Mouse (Mus musculus): ENCODE measurements around the gene Exoc6.
"Not testable (repeated sequence)": the region's sequence is repeated elsewhere in the genome, so short reads cannot be mapped to it uniquely, and the experiment has no call there.

Gene Exoc6

DNA sequence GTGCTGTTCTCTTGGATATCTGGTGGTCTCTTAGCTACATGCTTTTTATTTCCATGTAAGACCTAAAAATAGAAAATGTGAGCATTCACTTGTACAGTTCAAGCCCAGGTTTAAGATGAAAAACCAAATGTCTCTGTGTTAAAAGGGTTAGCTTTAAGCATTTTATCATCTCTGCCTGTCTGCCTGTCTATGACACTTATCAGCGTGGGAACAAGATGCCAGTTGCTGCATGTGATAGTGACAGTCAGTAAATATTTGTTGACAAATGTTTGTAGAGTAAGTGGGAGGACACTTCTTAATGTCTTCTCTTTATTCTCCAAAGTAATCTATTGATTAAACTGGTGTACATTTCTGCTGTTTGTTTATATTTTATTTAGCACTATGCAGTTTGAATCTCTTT is 12.5 kb upstream of the Exoc6 start:
- in situ Hi-C loops (cut with MboI) = no loop called here

DNA sequence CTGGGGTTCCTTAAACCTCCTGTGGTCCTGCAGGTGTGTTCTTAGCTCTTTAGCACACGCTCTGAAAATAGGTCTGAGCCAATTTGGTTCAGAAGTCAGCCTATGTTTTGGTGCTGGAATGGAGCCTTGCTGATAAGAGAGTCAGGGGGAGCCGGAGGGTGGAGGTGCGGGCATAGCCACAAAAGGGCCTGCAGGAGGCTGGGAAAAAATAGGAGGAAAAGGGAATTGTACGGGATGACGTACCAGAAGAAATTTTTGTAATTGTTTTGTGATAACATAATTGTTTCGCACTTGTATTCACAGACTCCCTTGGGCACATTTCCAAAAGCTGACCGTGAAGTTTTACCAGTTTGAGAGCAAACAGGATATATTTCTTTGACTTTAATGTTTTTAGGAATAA is 10.0 kb upstream of the Exoc6 start:
- in situ Hi-C loops (cut with MboI) = no loop called here

DNA sequence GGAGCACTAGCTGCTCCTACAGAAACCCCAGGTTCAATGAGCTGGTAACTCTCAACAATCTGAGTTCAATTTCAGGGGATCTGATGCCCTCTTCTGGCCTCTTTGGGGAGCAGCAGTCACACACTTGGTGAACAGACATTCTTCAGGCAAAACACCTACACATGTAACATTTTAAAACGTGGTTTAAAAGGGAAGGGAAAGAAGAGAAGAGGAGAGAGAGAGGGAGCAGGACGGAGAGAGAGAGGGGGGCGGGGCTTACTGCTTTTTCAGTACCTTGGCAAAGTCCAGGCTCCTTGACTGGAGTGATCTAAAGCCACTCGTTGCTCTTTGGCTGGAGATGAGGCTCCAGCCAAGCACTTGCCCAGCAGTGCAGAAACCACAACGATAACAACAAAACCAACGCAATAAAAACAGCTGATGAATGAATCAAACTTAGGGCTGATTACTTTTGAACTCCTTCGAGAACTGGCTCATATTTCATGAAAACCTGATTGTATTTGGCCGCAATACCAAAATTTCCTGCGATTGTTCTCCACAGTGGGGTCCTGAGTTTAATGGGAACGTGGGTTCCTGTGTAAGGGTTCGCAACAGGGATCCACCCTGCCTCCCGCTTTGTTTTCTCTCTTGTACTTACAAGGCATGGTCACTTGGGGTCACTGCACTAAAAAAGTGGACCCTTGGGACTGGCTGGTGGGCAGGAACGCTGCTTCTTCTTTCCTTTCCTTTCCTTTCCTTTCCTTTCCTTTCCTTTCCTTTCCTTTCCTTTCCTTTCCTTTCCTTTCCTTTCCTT is 6.5 kb upstream of the Exoc6 start:
- in situ Hi-C loops (cut with MboI) = no loop called here

DNA sequence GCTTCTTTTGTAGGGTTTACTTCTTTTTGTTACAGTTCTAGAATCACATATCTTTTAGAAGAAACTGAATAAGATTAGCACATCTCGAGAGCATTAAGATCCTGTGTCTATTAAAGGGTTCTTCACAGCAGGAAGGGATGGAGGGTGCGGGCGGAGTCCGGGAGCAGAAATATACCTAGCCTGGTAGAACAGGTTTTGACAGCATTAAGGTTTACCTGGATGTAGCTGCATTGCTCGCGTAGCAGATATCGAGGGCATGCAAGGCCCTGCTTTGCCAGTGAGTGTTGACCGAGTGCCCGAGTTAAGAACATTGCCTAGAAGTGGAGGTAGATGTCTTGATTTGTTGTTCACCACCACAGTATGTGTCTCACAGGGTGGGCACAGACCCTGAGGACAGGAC is 5.7 kb upstream of the Exoc6 start:
- in situ Hi-C loops (cut with MboI) = no loop called here

DNA sequence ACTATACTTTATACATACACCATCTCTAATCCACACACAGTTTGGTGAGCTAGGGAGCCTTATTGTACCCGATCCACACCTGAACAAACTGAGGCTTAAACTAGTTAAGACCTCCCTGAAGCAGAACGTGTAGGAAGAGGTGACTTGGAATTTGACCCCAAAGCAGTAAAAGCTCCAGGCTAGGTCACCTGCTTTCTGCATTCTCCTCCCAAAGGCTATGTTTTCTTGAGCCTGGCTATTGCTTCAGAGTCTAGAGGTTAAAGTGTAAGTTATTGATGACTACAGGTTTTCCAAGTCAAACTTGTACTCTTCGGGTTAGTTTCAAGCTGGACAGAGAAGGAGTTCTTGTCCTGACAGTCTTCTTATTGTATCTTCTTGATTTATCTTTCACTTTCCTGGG is 5.0 kb upstream of the Exoc6 start:
- in situ Hi-C loops (cut with MboI) = no loop called here

DNA sequence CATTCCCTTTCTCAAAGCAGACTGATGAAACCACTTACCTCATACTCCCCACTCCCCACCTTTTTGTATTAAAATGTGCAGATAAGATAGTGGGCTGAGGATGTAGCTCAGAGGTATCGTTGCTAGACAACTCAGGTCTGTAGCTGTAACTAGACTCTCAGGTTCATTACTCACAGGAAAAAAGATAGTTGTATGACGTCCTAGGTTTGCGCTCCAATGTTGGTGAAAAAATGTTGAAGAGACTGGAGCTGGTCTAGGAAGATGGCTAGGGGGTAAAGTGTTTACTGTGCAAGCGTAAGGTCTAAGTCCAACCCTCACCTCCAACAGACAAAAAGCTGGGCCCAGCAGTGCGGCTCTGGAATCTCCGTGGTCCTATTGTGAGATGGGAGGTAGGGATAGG is 4.5 kb upstream of the Exoc6 start:
- in situ Hi-C loops (cut with MboI) = no loop called here

DNA sequence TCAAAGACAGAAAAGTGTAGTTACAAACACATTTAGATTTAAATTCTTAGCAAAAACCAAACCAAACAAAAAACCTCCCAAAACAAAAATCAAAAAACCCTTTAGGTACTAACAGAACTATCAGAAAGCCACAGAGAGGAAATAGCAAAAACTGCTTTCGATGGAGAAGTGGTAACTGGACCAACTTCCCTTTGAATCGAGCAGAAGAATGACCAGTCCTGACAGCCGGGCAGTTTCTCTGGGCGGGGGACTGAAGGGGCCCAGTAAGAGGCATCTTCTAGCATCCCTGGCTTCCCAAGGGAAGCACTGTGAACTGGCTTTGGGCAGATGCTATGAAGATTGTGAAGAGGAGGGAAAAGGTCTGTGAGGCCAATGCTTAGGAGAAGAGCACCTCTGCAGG is 3.4 kb upstream of the Exoc6 start:
- in situ Hi-C loops (cut with MboI) = no loop called here

DNA sequence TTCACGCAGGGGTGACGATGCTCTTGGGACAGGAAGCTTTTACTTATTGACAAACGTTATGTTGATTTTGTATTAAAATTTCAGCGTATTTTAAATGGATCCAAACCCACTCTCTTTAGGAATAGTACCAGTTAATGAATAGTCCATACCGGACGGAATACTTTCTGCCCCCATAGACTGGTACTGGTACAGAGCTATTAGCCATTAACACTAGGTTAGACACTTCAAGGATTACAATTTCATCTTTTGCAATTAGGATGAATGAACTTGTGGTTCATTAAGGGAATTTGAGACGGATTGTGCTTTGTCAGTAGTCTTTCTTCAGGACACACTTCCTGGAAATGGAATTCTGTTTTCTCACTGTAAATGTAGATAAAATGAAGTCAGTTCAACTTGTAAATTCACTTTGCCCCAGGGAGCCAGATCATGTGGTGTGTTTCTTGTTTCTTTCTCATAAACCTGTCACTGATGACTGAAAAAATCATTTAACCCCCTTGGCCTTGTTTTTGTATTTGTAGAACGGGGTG is 885 bp downstream of the Exoc6 start:
- in situ Hi-C loops (cut with MboI) = no loop called here

DNA sequence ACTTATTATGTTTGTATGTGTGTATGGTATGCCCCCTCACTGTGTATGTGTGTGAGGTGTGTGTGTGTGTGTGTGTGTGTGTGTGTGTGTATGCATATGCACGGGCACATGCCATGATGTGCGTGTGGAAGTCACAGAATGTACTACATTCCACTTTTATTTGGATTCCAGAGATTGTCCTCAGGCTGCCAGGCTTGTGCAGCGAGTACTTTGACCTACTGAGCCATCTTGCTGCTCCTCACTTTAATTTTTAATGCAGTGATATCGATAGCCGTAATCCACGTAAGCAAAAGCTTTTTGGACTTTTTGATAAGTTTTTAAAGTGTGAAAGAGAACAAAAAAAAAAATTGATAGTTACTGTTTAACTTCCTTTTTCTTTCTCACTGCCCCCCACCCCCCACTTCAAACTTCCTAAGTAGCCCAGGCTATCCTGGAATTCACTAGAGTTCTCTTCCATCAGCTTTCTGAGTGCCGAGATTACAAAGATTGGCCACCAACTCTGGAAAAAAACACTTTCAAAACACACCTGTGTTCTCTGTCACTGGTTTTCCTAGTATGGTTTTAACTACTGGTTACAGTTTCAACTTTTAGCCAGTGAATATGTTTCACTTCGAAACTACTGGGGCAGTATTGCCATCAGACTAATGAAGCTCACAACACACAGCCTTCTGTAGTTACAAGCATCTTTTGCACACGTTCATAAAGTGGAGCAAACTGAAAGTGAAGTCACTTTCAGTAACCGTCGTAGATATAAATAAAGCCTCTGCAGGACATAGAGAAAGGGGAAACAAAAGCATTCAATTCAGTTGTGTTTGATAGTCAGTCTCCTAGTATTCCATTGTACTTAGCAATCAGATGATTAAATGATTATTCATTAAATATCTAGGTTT is 3.4 kb downstream of the Exoc6 start:
- in situ Hi-C loops (cut with MboI) = no loop called here

DNA sequence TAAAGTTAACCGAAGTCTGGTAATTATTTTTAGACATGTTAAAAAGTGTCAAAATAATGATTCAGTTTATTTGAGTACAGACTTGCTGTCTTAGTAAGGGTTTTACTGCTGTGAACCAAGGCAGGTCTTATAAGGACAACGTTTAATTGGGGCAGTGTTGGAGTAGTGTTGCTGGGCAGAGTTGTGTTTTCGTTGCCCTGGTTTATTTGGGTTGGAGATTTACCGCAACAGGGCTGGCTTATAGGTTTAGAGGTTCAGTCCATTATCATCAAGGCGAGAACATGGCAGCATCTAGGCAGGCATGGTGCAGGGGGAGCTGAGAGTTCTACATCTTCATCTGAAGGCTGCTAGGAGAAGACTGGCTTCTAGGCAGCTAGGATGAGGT is 4.0 kb downstream of the Exoc6 start:
- in situ Hi-C loops (cut with MboI) = not testable (repeated sequence)

DNA sequence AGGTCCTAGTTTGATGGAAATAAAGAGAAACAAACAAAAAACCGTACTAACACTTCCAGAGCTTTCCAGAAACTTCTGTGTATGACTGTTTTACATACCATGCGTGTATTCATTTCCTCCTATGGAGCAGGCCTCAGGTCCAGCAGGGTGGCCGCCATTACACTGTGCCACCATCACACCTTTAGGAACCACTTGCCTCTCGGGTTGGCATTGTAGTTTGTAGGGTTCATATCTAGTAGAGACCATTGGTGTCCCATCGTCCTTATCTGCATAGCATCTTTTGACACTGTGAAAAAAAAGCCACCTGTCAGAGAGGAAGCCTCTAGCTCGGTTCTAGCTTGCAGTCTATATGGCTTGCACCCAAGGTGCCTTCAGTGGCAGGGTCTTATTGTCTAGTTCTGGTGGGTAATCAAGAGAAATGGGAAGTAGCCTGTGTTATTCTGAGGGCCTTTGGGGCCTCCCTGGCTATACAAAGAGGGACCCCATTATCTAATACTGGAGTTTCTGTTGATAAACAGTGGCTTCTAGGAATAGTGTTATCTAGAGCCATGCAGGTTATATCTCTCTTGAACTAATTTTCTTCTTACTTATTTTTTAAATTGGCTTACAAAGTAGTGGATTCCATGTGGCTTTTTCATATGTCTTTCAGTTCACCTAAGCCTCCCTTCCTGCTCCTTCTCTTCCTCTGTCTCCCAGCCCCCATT is 5.8 kb downstream of the Exoc6 start:
- in situ Hi-C loops (cut with MboI) = no loop called here

DNA sequence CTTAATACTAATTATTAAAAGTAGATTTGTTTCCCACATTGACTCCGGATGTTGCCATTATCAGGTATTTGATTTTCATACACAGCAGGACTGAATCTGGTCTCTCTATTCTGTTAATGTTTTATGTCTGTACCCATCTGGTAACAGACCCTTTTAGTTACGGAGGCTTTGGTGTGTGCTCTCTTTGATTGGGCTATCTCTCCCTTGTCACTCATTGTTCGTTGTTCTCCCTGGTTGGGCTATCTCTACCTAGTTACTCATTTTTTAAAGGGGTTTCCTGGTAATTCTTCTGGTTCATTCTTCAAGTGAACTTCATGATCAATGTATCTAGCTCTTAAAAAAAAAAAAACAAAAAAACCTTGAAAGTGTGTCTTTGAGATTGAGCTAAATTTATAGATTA is 7.7 kb downstream of the Exoc6 start:
- in situ Hi-C loops (cut with MboI) = no loop called here

DNA sequence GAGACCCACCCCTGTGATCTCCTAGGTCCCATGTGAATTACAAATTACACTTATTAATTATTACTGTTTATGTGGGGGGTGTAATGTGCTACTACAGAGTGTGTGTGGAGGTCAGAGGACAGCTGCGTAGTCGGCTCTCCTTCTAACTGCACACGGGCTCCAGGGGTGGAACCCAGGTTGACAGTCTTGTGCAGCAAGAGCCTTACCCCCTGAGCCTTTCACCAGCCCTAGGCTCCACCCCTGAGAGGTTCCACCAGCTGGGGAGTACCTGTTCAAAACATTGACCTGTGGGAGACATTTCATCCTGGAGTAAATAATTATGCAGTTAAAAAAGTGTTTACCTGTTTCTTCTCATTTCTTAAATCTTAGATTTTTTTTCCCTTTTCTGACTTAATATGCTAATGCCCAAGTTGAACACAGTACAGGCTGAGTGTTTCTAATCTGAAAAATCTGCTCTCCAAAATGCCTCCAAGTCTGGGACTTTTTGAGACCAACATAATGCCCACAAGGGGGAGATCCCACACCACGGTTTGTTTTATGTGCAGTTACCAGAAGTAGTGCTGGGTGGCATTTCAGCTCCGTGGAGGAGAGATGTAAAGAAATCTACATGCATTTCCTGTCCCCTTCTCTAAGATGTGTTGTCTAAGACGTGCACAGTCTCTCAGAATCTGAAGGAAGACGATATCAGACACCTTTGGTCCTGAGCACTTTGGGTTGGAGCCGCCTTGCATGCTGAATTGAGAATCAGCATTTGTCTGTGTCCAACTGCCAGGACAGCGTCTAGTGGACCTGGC is 9.3 kb downstream of the Exoc6 start:
- in situ Hi-C loops (cut with MboI) = no loop called here

DNA sequence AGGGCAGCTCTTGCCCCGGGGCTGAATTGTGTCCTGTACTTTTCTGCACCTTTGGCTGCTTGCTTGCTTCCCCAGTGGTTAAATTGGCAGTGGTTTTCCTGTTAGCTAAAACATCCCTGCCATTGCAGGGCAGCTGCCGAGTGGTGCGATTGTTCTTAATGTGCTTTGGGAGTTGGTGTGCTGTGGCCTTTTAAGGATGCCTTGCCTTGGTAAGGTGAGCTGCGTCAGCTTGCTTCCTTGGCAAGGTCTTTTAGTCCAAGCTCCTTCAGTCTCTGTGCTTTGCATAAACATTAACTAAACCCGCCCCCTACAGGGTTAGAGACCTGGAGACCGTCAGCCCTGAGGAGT is 9.8 kb downstream of the Exoc6 start:
- in situ Hi-C loops (cut with MboI) = no loop called here

DNA sequence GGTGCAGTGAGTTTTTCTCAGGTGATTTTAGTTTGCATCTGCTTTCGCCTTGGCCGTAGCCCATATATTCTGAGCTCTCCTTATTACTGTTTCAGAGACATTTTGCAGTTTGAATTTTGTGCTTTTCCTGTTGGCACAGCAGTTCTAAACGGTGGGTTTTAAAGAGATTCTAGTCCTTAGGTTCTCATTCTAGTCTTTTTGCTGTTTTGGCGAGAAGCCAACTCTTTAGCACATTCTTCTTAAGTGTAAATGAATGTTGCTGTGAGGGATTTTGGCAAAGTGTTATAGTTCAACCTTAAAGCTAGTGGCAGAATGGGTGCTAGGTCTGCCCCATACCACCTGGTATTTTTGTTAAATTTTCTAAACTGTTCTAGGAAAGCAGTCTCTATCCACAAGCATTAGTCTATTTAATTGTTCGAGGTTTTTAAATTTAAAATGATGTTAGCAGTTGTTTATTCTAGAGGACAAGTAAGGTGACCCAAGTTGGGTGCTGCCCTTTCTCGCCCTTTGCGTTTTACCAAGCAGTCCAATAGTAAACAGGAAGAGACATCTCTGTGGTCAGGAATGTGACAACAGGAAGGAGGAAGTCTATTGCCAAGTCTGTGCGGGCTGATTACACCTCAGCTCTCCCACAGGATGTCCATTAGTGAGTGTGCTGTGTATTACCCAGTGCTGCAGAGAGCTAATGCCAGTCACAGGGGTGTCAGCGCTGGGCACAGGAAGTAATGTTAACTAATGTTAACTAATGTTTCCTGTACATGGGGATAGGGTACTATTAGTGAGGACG is 11.1 kb downstream of the Exoc6 start:
- in situ Hi-C loops (cut with MboI) = no loop called here

DNA sequence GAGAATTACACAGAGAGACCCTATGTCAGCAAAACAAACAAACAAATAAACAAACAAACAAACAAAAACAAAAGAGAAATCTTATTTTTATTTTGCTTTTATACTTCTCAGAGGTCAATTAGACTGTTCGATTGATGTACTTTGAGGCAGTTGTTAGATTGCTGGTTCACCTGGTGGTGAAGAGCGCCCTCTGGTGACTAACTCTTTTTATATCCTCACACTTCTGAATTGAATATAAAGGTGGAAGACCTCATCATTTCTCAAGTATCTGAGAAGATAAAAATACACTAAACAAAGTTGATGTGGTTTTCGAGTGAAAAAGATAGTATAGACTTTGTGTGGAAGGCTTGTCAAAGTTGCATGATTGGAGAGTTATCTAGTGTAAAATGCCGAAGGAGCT is 13.5 kb downstream of the Exoc6 start:
- in situ Hi-C loops (cut with MboI) = no loop called here

DNA sequence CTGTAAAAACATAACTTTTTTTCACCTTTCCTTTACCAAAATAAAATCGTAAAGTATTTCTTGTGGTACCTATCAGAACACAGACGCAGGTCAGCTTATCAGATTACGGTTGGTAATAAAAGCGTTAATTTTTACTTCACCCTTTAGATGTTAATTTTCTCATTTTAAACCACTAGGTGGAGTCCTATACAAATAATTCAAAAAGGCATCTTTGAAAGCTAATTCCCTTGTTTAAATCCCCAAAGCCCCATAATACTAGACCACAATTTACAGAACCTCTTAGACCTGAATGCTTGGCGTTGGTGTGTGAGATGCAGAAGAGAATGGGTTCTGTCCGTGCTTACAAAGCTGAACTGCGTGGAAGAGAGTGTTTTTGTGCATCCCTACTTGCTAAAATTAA is 15.6 kb downstream of the Exoc6 start:
- in situ Hi-C loops (cut with MboI) = no loop called here

DNA sequence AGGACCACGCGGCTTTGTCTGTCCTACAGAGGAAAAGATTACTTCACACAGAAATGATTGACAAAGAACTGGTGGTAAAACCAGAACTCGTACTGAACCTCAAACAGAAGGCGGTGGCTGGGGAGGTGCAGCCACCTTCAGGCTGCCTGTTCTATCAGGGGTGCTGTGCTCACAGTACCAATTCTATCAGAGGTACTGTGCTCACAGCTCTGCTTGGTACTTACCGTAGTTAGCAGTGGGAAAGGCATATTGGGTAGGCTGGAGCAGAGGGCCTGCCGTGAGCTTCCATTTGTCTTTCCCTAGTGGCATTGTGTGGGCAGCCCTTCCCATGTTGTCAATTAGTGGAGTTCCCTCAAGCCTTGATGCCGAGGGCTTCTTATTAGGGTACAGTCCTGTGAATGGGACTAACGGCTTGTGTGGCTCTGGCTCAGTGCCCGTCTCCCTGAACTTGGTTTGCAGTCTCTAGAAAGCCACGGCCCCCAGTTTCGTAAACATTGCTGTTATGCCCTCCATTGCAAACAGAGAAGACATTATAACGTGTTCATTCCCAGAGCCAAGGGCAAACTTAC is 19.1 kb downstream of the Exoc6 start:
- in situ Hi-C loops (cut with MboI) = no loop called here

DNA sequence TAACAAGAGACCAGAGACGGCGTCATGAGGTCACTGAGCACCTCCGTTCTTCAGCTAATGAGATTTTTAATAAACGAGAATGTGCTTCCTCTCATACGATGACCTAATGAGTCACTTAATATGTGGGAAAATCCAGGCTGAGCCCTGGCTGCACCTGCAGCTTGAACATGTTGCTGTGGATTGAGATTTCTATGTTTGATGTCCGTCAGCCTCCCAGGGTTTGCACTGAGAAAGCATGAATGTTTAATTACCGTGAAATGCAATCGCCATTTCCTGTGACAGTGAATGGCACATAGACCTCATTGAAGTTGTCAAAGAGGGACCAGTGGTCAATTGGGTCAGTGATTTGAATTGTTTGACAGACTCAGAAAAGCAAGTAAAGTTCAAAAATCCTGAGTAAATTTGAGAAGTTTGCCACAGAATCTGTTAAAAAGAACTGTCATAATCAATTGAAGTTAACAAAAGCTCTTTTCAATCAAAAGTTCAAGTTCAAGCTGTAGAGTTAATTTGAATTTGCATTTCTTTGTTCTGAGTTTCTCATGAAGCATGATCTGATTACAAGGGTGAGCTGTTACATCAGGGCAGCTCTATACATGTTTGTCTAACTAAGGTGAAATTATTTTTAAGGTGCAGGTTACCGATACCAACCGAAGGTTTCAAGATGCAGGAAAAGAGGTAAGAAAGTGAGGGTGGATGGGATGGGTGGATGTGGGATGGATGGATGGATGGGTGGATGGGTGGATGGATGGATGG is 20.9 kb downstream of the Exoc6 start:
- in situ Hi-C loops (cut with MboI) = no loop called here

DNA sequence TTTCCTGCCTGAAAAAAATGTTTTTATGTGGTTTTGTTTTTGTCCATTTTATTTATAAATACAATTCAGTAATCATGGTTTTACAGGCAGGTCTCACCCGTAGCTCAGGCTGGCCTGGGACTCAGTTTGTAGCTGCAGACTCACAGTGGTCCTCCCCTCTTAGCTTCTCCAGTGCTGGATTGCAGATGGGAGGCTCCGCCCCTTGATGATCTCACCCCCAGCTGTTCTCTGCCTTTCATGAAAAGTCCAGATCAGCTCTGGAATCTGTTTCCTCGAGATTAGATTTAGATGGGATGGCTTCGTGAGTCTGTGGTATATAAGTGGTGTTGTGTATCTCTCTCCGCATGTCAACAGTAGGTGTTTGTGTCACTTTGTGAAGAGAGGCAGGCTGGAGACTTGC is 24.6 kb downstream of the Exoc6 start:
- in situ Hi-C loops (cut with MboI) = no loop called here

Data from mature B cell (primary cell).